Mouse (Mus musculus) thymus, adult 2 months (tissue): ENCODE measurements around the gene Zbtb9.

ENCODE experiments used
- CTCF ChIP-seq: fragments of 200-500 bp; IDR thresholded peaks from 2 replicates; pipeline ENCODE4 v1.5.1; 2012; ENCODE audit warnings: mild to moderate bottlenecking, control low read depth, low read length, moderate library complexity, borderline replicate concordance; ENCODE audit not compliant: control insufficient read depth, poor library complexity, insufficient read depth; ENCODE audit errors: extremely low read depth
- POLR2A ChIP-seq: fragments of 200-500 bp; IDR thresholded peaks from 2 replicates; pipeline ENCODE4 v1.6.1; 2012; ENCODE audit warnings: mild to moderate bottlenecking, low read length, control low read depth, moderate library complexity; ENCODE audit not compliant: control insufficient read depth, poor library complexity, insufficient read depth; ENCODE audit errors: extremely low read depth

- TF ChIP-seq CTCF (no peak), POLR2A (no peak)
Observed at GRCm38 (mm10) chr17:26985503-26986179, 12.7 kb downstream of the Zbtb9 start.
